Comparison of ENCODE assay signal across 9 mouse cellular contexts in the genomic region with DNA sequence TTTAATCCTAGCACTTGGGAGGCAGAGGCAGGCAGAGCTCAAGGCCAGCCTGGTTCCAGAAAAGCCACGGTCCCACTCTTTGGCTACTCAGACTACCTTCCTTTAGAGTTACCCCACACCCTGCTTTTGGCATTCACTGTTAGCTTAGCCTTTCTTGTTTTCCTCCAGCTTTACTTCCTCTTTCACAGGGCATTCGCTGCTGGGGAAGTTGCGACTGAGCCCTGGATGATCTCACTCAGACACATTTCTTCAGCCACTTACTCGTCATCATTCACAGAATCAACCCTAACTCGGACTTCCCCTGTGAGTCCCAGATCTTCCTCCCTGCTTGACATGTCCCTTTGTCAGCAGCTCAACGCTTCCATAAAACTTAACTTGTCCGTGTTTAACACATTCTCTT. TPM values are rescaled to one million over a fixed set of nuclear protein-coding genes. Genes with fewer than 3 reads are reported as not detected.
DNase-seq lines count a peak whose midpoint lies in the region; ATAC-seq lines count a peak whose summit lies in the region.
"Had no signal": no experiment of that assay in that cellular context is flagged by ENCODE, and none has a peak within 500 bp of the region (broad histone marks: within the 10 kb centered on the region; RNA-seq: fewer than 3 reads in every experiment).

No protein-coding gene starts in this region.

- no peaks in the 10 kb centered on the region for H3K27me3 ChIP-seq in stomach, embryonic 16.5 days (ENCODE audit: control insufficient read depth, insufficient read depth, low read length)
- H3K27me3 ChIP-seq: limb, embryonic 12.5 days had no signal

- H3K4me2 ChIP-seq in stomach, embryonic 16.5 days (ENCODE audit: low read depth, low read length), result no peak overlapping the region
- H3K4me2 ChIP-seq: limb, embryonic 12.5 days had no signal

- no peak overlapping the region for H3K4me3 ChIP-seq in stomach, embryonic 16.5 days (replicated peaks; ENCODE audit: low read length)
- H3K4me3 ChIP-seq: limb, embryonic 12.5 days had no signal

- peak; percentile 42 to 50 for DNase-seq in spleen, adult 18-20 months
- DNase-seq in spleen, postnatal 14 days (ENCODE audit: low spot score in 2 of 2), result no peak
- peak; percentile 54 for DNase-seq in brain, adult 2 months (ENCODE audit: low read depth, low spot score)
- peak; percentile 75 for DNase-seq in lung, postnatal 36 days
- no peak for DNase-seq in cerebellum, adult 11-12 months
- DNase-seq in left cerebral cortex, postnatal 36 days (ENCODE audit: low spot score in 2 of 2), result no peak
- DNase-seq: cerebellum, postnatal 36 days had no signal

- H3K9ac ChIP-seq in stomach, embryonic 16.5 days (ENCODE audit: low read length), result no peak overlapping the region
- H3K9ac ChIP-seq: limb, embryonic 12.5 days had no signal

- intact Hi-C loops in left cerebral cortex, postnatal 36 days (cut with DNase I), result no loop called here

- no peaks in the 10 kb centered on the region for H3K4me1 ChIP-seq in stomach, embryonic 16.5 days (ENCODE audit: control insufficient read depth, insufficient read depth, low read length)
- H3K4me1 ChIP-seq: limb, embryonic 12.5 days had no signal

- H3K27ac ChIP-seq in stomach, embryonic 16.5 days (ENCODE audit: low read length), result peak overlapping the region; percentile 21; the same call in 1 of the 2 replicates
- H3K27ac ChIP-seq: limb, embryonic 12.5 days had no signal

- 0 out of 2 replicates have a peak, but pooled peaks cover 5% of the 10 kb centered on the region for H3K36me3 ChIP-seq in stomach, embryonic 16.5 days (ENCODE audit: control insufficient read depth, insufficient read depth, low read length)

- no peaks in the 10 kb centered on the region for H3K9me3 ChIP-seq in stomach, embryonic 16.5 days (replicated peaks; ENCODE audit: control insufficient read depth, low read length)

- no peak for ATAC-seq in stomach, embryonic 16.5 days (ENCODE audit: insufficient read depth, low FRiP score)

- WGBS in stomach, embryonic 16.5 days, result 73% methylated on average over 7 of the region's 7 CpGs

RNA-seq across cellular contexts. Expression of a gene that starts 49.1 kb away (rescaled TPM):
- polyA plus RNA-seq in stomach, embryonic 16.5 days (2015; fragmentation: Nextera tagmentation; extraction: Ambion mirVana), result 20.3 and 27.1 TPM in 2 replicates
- 10 to 100 TPM; 28.6 to 32.2 TPM for total RNA-seq in left cerebral cortex, postnatal 36 days (2021)

Comparison
In these comparisons a context has a peak if more than half of its experiments do, and no peak if none do; other contexts are left out.
1. DNase-seq: peak in spleen, adult 18-20 months (2 of 2), brain, adult 2 months (single experiment) and lung, postnatal 36 days (single experiment); none in spleen, postnatal 14 days (0 of 2), cerebellum, adult 11-12 months (single experiment) and left cerebral cortex, postnatal 36 days (0 of 2).